Mouse (Mus musculus): ENCODE data around the gene Ehbp1l1.

DNA sequence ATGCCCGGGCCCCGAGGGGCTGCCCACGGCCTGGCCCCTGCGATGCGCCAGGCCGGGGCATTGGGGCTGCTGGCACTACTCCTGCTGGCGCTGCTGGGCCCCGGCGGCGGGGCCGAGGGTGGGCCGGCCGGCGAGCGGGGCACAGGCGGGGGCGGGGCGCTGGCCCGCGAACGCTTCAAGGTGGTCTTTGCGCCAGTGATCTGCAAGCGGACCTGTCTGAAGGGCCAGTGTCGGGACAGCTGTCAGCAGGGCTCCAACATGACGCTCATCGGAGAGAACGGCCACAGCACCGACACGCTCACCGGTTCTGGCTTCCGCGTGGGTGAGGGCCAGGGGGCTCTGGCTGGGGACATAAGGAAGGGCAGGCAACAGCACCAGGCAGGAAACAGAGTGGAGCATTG lies 16.1 kb upstream of the Ehbp1l1 start:
- TF ChIP-seq POLR2A (IDR thresholded peaks at IDR 0.05; ENCODE audit: control insufficient read depth, extremely low read depth, insufficient read depth, low read length, poor library complexity) (no peak), CTCF (IDR thresholded peaks at IDR 0.05; ENCODE audit: borderline replicate concordance, control insufficient read depth, extremely low read depth, insufficient read depth, low read length, poor library complexity) (no peak)
